Mouse (Mus musculus) liver, adult 2 months (tissue): ENCODE measurements at regions not wholly inside any gene's neighbourhood (a gene's known extent, or its start where the extent isn't known, plus 50 kb on each side); places are given as distances from the start of the nearest gene placed in this dataset.

ENCODE experiments used
- CTCF ChIP-seq: fragments of 200-500 bp; IDR thresholded peaks from 2 replicates; pipeline ENCODE4 v1.5.1; 2011; ENCODE audit warnings: low read depth, low read length, control low read depth
- POLR2A ChIP-seq: fragments of 200-500 bp; IDR thresholded peaks from 2 replicates; pipeline ENCODE4 v1.6.1; 2011; ENCODE audit warnings: low read length, control low read depth; ENCODE audit not compliant: insufficient read depth; ENCODE audit errors: extremely low read depth

DNA sequence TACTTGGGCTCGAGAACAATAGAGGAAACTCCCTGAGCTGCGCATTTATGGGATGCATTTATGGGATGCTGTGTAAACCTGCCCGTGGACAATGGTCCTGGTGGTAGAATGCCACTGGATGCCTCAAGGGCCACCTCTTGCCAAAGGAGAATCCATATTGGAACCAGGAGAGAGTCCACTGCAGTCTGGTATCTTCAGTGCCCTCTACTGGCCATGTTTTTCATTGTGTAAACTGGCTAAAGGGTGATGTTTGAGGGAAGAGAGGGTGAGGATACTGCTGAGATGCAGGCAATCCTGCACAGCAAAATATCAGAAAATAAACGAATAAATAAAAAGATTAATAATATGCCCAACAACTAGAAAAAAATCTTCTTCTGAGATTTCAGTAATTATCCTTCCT, 333.5 kb downstream of the Gm826 start:
- TF ChIP-seq POLR2A = no peak
- TF ChIP-seq CTCF = peak; percentile 28; the same call in 1 of the 2 replicates
